13 mouse cellular contexts compared by ENCODE assay signal in the genomic region with DNA sequence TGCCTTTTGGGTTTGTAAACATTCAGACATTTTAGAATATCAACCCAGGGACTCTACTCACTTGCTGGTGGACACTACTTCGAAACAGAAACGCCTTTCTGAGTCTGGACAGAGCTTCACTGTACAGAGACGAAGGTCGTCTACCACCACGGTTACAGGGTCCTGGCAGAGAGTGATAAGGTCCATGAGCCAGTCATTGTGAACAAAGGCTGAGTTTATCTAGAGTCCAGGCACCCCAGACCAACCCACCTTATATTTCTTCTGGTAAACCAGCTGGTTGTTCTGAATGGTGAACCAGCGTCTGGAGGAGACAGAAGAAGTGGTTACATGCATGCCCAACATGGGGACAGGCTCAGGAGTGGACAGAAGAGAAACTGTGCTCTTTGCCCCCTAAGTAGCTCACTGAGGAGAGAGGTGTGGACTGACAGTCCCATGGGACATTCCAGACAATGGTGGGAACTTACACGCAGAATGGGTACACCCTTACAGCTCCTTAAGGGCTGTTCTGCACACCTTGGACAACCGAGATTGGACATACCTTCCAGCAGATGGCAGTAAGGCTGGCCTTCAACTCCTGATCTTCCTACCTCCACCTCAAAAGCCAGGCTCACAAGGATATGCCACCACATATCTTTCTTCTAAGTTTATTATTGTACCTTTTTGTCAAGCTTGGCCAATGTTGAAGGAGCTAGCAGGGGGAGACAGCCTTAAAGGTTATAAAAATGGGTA. TPM values are rescaled to one million over a fixed set of nuclear protein-coding genes. Genes with fewer than 3 reads are reported as not detected.
DNase-seq lines count a peak whose midpoint lies in the region; ATAC-seq and TF ChIP-seq lines count a peak whose summit lies in the region.
"Had no signal": no experiment of that assay in that cellular context is flagged by ENCODE, and none has a peak within 500 bp of the region (broad histone marks: within the 10 kb centered on the region; RNA-seq: fewer than 3 reads in every experiment).

No protein-coding gene starts in this region.

- peak; percentile 87 for DNase-seq in heart, embryonic 10.5 days (ENCODE audit: low spot score)
- DNase-seq in heart, postnatal 10 days: no peak
- DNase-seq in midbrain, postnatal 0 days (ENCODE audit: low spot score): no peak
- no peak for DNase-seq in midbrain, embryonic 10.5 days (ENCODE audit: low spot score)
- peak; percentile 54 for DNase-seq in liver
- DNase-seq in stomach, postnatal 0 days (ENCODE audit: low spot score): peak; percentile 57
- no peak for DNase-seq in B cell, adult 2 months
- no peak for DNase-seq in adrenal gland, postnatal 36 days

- H3K27ac ChIP-seq in heart, embryonic 10.5 days: peak overlapping the region; percentile 65; the same call in 1 of the 2 replicates
- H3K27ac ChIP-seq in midbrain, postnatal 0 days (ENCODE audit: low read depth, low read length): no peak overlapping the region
- no peak overlapping the region for H3K27ac ChIP-seq in midbrain, embryonic 10.5 days (replicated peaks)
- H3K27ac ChIP-seq in stomach, postnatal 0 days (replicated peaks): no peak overlapping the region
- H3K27ac ChIP-seq: macrophage had no signal

- peak; percentile 28 for TF ChIP-seq CTCF in midbrain, postnatal 0 days (IDR thresholded peaks at IDR 0.05)
- peak; percentile 82 for TF ChIP-seq CTCF in stomach, postnatal 0 days (IDR thresholded peaks at IDR 0.05; ENCODE audit: low read depth)

- no peak for TF ChIP-seq EP300 in stomach, postnatal 0 days (optimal IDR thresholded peaks at IDR 0.05)

- no peaks in the 10 kb centered on the region for H3K27me3 ChIP-seq in heart, embryonic 10.5 days (ENCODE audit: insufficient read depth, poor library complexity, severe bottlenecking)
- no peaks in the 10 kb centered on the region for H3K27me3 ChIP-seq in midbrain, postnatal 0 days (ENCODE audit: insufficient read depth, low read length)
- H3K27me3 ChIP-seq in midbrain, embryonic 10.5 days (ENCODE audit: low read depth, poor library complexity, severe bottlenecking): peaks cover 5% of the 10 kb centered on the region
- no peaks in the 10 kb centered on the region for H3K27me3 ChIP-seq in stomach, postnatal 0 days (ENCODE audit: control insufficient read depth, insufficient read depth, low read length)

- no peak overlapping the region for H3K9ac ChIP-seq in midbrain, postnatal 0 days (replicated peaks; ENCODE audit: low read length, poor library complexity, severe bottlenecking)
- H3K9ac ChIP-seq in stomach, postnatal 0 days (ENCODE audit: low read length): no peak overlapping the region

- H3K36me3 ChIP-seq in heart, embryonic 10.5 days: 0 out of 2 replicates have a peak, but pooled peaks cover 2% of the 10 kb centered on the region
- no peaks in the 10 kb centered on the region for H3K36me3 ChIP-seq in midbrain, postnatal 0 days (ENCODE audit: insufficient read depth, low read length)
- H3K36me3 ChIP-seq in midbrain, embryonic 10.5 days: no peaks in the 10 kb centered on the region
- no peaks in the 10 kb centered on the region for H3K36me3 ChIP-seq in stomach, postnatal 0 days (ENCODE audit: control insufficient read depth, insufficient read depth, low read length)

- no peak for ATAC-seq in midbrain, postnatal 0 days (ENCODE audit: low FRiP score)
- ATAC-seq in stomach, postnatal 0 days (ENCODE audit: low FRiP score, low TSS enrichment): 0 out of 2 replicates have a peak, but pooled peaks have one; percentile 31

- intact Hi-C loops in heart, postnatal 10 days (cut with DNase I): no loop called here

- H3K9me3 ChIP-seq in heart, embryonic 10.5 days: no peaks in the 10 kb centered on the region
- H3K9me3 ChIP-seq in midbrain, postnatal 0 days (ENCODE audit: low read length): no peaks in the 10 kb centered on the region
- no peaks in the 10 kb centered on the region for H3K9me3 ChIP-seq in midbrain, embryonic 10.5 days (replicated peaks)
- no peaks in the 10 kb centered on the region for H3K9me3 ChIP-seq in stomach, postnatal 0 days (ENCODE audit: control insufficient read depth, low read length)

- no peak overlapping the region for H3K4me2 ChIP-seq in midbrain, postnatal 0 days (ENCODE audit: low read depth, low read length, poor library complexity, severe bottlenecking)
- no peak overlapping the region for H3K4me2 ChIP-seq in stomach, postnatal 0 days (replicated peaks; ENCODE audit: low read depth)

- H3K4me3 ChIP-seq in heart, embryonic 10.5 days: no peak overlapping the region
- no peak overlapping the region for H3K4me3 ChIP-seq in midbrain, postnatal 0 days (ENCODE audit: low read depth, low read length)
- no peak overlapping the region for H3K4me3 ChIP-seq in midbrain, embryonic 10.5 days
- no peak overlapping the region for H3K4me3 ChIP-seq in stomach, postnatal 0 days (ENCODE audit: low read depth, low read length)

- 52% methylated on average over 8 of the region's 8 CpGs for WGBS in heart, embryonic 10.5 days
- whole genome bisulfite sequencing in midbrain, postnatal 0 days: 73% methylated on average over 8 of the region's 8 CpGs
- WGBS in midbrain, embryonic 10.5 days: 76% methylated on average over 8 of the region's 8 CpGs
- WGBS in stomach, postnatal 0 days: 56% methylated on average over 8 of the region's 8 CpGs

- H3K4me1 ChIP-seq in heart, embryonic 10.5 days: peaks cover 54% of the 10 kb centered on the region
- no peaks in the 10 kb centered on the region for H3K4me1 ChIP-seq in midbrain, postnatal 0 days (ENCODE audit: insufficient read depth, low read length)
- peaks cover 3% of the 10 kb centered on the region for H3K4me1 ChIP-seq in midbrain, embryonic 10.5 days
- no peaks in the 10 kb centered on the region for H3K4me1 ChIP-seq in stomach, postnatal 0 days (replicated peaks; ENCODE audit: control insufficient read depth, insufficient read depth)

RNA-seq across cellular contexts. Expression of gene Kctd11, which starts 5.9 kb away (rescaled TPM):
- 5.0 and 6.2 TPM in 2 replicates for polyA plus RNA-seq in heart, embryonic 10.5 days (2016; fragmentation: Nextera tagmentation; extraction: Ambion mirVana)
- 1 to 10 TPM; 3.0 to 3.5 TPM for total RNA-seq in heart, postnatal 10 days (2021)
- 0.93 and 1.6 TPM in 2 replicates for total RNA-seq in midbrain, postnatal 0 days (2014; rRNA removed)
- 0.57 and 0.92 TPM in 2 replicates for polyA plus RNA-seq in midbrain, postnatal 0 days (2015; fragmentation: Nextera tagmentation; extraction: Ambion mirVana)
- polyA plus RNA-seq in midbrain, embryonic 10.5 days (2016; fragmentation: Nextera tagmentation; extraction: Ambion mirVana): 6.4 and 7.0 TPM in 2 replicates
- polyA plus RNA-seq in stomach, postnatal 0 days (2015; fragmentation: Nextera tagmentation; extraction: Ambion mirVana): 15.9 and 18.1 TPM in 2 replicates
- 1 to 10 TPM; 4.2 to 5.4 TPM for total RNA-seq in adrenal gland, postnatal 36 days (2021)

RNA-seq across cellular contexts. Expression of gene Acap1, which starts 8.3 kb away (rescaled TPM):
- 10.6 and 16.2 TPM in 2 replicates for polyA plus RNA-seq in heart, embryonic 10.5 days (2016; fragmentation: Nextera tagmentation; extraction: Ambion mirVana)
- 1 to 10 TPM; 2.7 to 3.0 TPM for total RNA-seq in heart, postnatal 10 days (2021)
- total RNA-seq in midbrain, postnatal 0 days (2014; rRNA removed): 0.66 TPM in 1 of 2 replicates, not detected in the other
- 0.14 TPM in 1 of 2 replicates, not detected in the other for polyA plus RNA-seq in midbrain, postnatal 0 days (2015; fragmentation: Nextera tagmentation; extraction: Ambion mirVana)
- 1.0 and 1.2 TPM in 2 replicates for polyA plus RNA-seq in midbrain, embryonic 10.5 days (2016; fragmentation: Nextera tagmentation; extraction: Ambion mirVana)
- polyA plus RNA-seq in stomach, postnatal 0 days (2015; fragmentation: Nextera tagmentation; extraction: Ambion mirVana): 0.70 and 0.71 TPM in 2 replicates
- under 1 TPM; 0.23 to 0.89 TPM for total RNA-seq in adrenal gland, postnatal 36 days (2021)

RNA-seq across cellular contexts. Expression of gene Tmem95, which starts 9.3 kb away (rescaled TPM):
- not detected in 2 replicates for polyA plus RNA-seq in heart, embryonic 10.5 days (2016; fragmentation: Nextera tagmentation; extraction: Ambion mirVana)
- total RNA-seq in heart, postnatal 10 days (2021): not detected
- not detected in 2 replicates for total RNA-seq in midbrain, postnatal 0 days (2014; rRNA removed)
- polyA plus RNA-seq in midbrain, postnatal 0 days (2015; fragmentation: Nextera tagmentation; extraction: Ambion mirVana): not detected in 2 replicates
- polyA plus RNA-seq in midbrain, embryonic 10.5 days (2016; fragmentation: Nextera tagmentation; extraction: Ambion mirVana): not detected in 2 replicates
- polyA plus RNA-seq in stomach, postnatal 0 days (2015; fragmentation: Nextera tagmentation; extraction: Ambion mirVana): 0.25 and 0.54 TPM in 2 replicates
- not detected for total RNA-seq in adrenal gland, postnatal 36 days (2021)
- total RNA-seq: layer of hippocampus, adult 8-10 months had no signal
- polyA plus RNA-seq: embryonic facial prominence, embryonic 14.5 days; gonadal fat pad, adult 2 months; macrophage; neural tube, embryonic 11.5 days had no signal

RNA-seq across cellular contexts. Expression of gene 2810408A11Rik, which starts 13.7 kb away (rescaled TPM):
- polyA plus RNA-seq in heart, embryonic 10.5 days (2016; fragmentation: Nextera tagmentation; extraction: Ambion mirVana): 5.5 and 8.7 TPM in 2 replicates
- 1 to 10 TPM; 2.1 to 2.7 TPM for total RNA-seq in heart, postnatal 10 days (2021)
- 3.3 and 8.7 TPM in 2 replicates for total RNA-seq in midbrain, postnatal 0 days (2014; rRNA removed)
- 4.8 and 6.2 TPM in 2 replicates for polyA plus RNA-seq in midbrain, postnatal 0 days (2015; fragmentation: Nextera tagmentation; extraction: Ambion mirVana)
- polyA plus RNA-seq in midbrain, embryonic 10.5 days (2016; fragmentation: Nextera tagmentation; extraction: Ambion mirVana): 14.8 and 20.5 TPM in 2 replicates
- polyA plus RNA-seq in stomach, postnatal 0 days (2015; fragmentation: Nextera tagmentation; extraction: Ambion mirVana): 5.6 and 5.9 TPM in 2 replicates
- 1 to 10 TPM in 1 of 2 experiments, under 1 TPM in 1; 0.46 to 1.4 TPM for total RNA-seq in adrenal gland, postnatal 36 days (2021)
- polyA plus RNA-seq: macrophage had no signal

RNA-seq across cellular contexts. Expression of gene Neurl4, which starts 13.8 kb away (rescaled TPM):
- polyA plus RNA-seq in heart, embryonic 10.5 days (2016; fragmentation: Nextera tagmentation; extraction: Ambion mirVana): 8.3 and 12.7 TPM in 2 replicates
- 10 to 100 TPM; 39.2 to 39.9 TPM for total RNA-seq in heart, postnatal 10 days (2021)
- 112 and 118 TPM in 2 replicates for total RNA-seq in midbrain, postnatal 0 days (2014; rRNA removed)
- 15.2 and 16.7 TPM in 2 replicates for polyA plus RNA-seq in midbrain, postnatal 0 days (2015; fragmentation: Nextera tagmentation; extraction: Ambion mirVana)
- 12.8 and 14.3 TPM in 2 replicates for polyA plus RNA-seq in midbrain, embryonic 10.5 days (2016; fragmentation: Nextera tagmentation; extraction: Ambion mirVana)
- 2.3 and 3.9 TPM in 2 replicates for polyA plus RNA-seq in stomach, postnatal 0 days (2015; fragmentation: Nextera tagmentation; extraction: Ambion mirVana)
- 10 to 100 TPM; 42.5 to 47.5 TPM for total RNA-seq in adrenal gland, postnatal 36 days (2021)

Comparison
In these comparisons a context has a peak if more than half of its experiments do, and no peak if none do; other contexts are left out.
1. DNase-seq: peak in heart, embryonic 10.5 days (single experiment), liver (single experiment) and stomach, postnatal 0 days (single experiment); none in heart, postnatal 10 days (0 of 2), midbrain, postnatal 0 days (single experiment), midbrain, embryonic 10.5 days (single experiment), B cell, adult 2 months (0 of 2) and adrenal gland, postnatal 36 days (0 of 2).